8 mouse cellular contexts compared by ENCODE assay signal in the genomic region with DNA sequence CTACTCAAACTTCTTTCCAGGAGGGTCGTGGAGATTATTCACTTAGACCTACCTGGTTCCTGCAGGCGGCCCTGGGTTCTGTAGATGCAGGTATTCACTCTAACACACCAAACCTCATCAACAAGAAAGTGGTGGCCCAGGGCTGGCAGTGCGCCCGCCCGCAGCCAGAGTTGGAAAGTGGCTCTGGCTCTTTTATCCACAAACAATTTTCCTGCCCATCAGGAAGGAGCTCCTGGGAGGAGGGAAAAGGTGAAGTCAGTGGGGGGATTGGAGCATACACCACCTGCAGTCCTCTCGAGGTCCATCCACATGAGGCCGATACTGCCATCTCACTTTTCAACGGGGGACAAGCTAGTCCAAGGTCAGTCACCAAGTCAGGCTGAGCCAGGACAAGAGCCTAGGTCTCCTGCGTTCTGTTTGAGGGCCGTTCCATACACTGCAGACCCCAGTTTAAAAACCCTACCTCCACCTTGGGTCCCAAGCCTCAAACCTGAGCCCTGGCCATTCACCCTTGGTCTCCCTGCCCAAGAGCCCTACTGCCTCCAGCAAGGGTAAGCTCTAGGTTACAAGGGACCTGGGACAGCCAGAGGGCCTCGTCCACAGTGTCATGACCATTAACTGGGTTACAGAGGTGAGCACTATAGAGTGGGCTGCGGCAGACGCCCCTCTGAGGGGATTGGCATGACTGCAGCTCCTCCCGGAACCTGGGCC. TPM values are rescaled to one million over a fixed set of nuclear protein-coding genes. Genes with fewer than 3 reads are reported as not detected.
DNase-seq lines count a peak whose midpoint lies in the region; ATAC-seq and TF ChIP-seq lines count a peak whose summit lies in the region.

No protein-coding gene starts in this region.

- peaks cover 40% of the 10 kb centered on the region for H3K4me1 ChIP-seq in cerebellum, adult 2 months (ENCODE audit: control insufficient read depth, insufficient read depth, low read length)
- peaks cover 18% of the 10 kb centered on the region for H3K4me1 ChIP-seq in hindbrain, embryonic 13.5 days (replicated peaks)
- peaks cover 7% of the 10 kb centered on the region for H3K4me1 ChIP-seq in midbrain, embryonic 11.5 days (ENCODE audit: control insufficient read depth, insufficient read depth, low read length)

- TF ChIP-seq CTCF in layer of hippocampus, adult 2 months (conservative IDR thresholded peaks at IDR 0.05), result no peak
- TF ChIP-seq CTCF in cerebellum, adult 2 months (IDR thresholded peaks at IDR 0.05; ENCODE audit: borderline replicate concordance, insufficient read depth, low read depth, low read length), result no peak

- TF ChIP-seq POLR2A in cerebellum, adult 2 months (IDR thresholded peaks at IDR 0.05; ENCODE audit: borderline replicate concordance, insufficient read depth, low read length), result no peak

- peaks cover 42% of the 10 kb centered on the region for H3K36me3 ChIP-seq in hindbrain, embryonic 13.5 days
- peaks cover 7% of the 10 kb centered on the region for H3K36me3 ChIP-seq in midbrain, embryonic 11.5 days (ENCODE audit: control insufficient read depth, insufficient read depth, low read length)

- no peak for DNase-seq in layer of hippocampus, adult 2 months (ENCODE audit: low spot score in 2 of 2)
- DNase-seq in layer of hippocampus, adult 9-11 months, result no peak
- DNase-seq in cerebellum, adult 2 months, result peak; percentile 67 to 70
- DNase-seq in midbrain, embryonic 11.5 days (ENCODE audit: low spot score, missing footprints), result peak; percentile 92
- DNase-seq in adipocyte (ENCODE audit: low spot score), result no peak
- no peak for DNase-seq in ovary, adult 18-20 months (ENCODE audit: low spot score)
- DNase-seq in frontal cortex, postnatal 10 days (ENCODE audit: low spot score in 2 of 2), result no peak

- H3K9me3 ChIP-seq in hindbrain, embryonic 13.5 days, result no peaks in the 10 kb centered on the region
- no peaks in the 10 kb centered on the region for H3K9me3 ChIP-seq in midbrain, embryonic 11.5 days (ENCODE audit: control insufficient read depth, low read length)

- peak overlapping the region; percentile 91 for H3K27ac ChIP-seq in layer of hippocampus, adult 2 months
- peak overlapping the region; percentile 97 for H3K27ac ChIP-seq in cerebellum, adult 2 months (ENCODE audit: insufficient read depth, low read length)
- peak overlapping the region; percentile 69; the same call in 1 of the 2 replicates for H3K27ac ChIP-seq in hindbrain, embryonic 13.5 days
- no peak overlapping the region; the same call in 1 of the 2 replicates for H3K27ac ChIP-seq in midbrain, embryonic 11.5 days (ENCODE audit: low read depth, low read length)

- no peak for ATAC-seq in hindbrain, embryonic 13.5 days (ENCODE audit: low FRiP score)
- no peak; the same call in 1 of the 2 replicates for ATAC-seq in midbrain, embryonic 11.5 days (ENCODE audit: low FRiP score)

- peak overlapping the region; percentile 97 for H3K4me2 ChIP-seq in hindbrain, embryonic 13.5 days
- H3K4me2 ChIP-seq in midbrain, embryonic 11.5 days, result peak overlapping the region; percentile 99

- peak overlapping the region; percentile 91 for H3K4me3 ChIP-seq in layer of hippocampus, adult 2 months
- peak overlapping the region; percentile 92 for H3K4me3 ChIP-seq in cerebellum, adult 2 months (replicated peaks; ENCODE audit: insufficient read depth, low read depth, low read length)
- H3K4me3 ChIP-seq in hindbrain, embryonic 13.5 days, result peak overlapping the region; percentile 85
- peak overlapping the region; percentile 86 for H3K4me3 ChIP-seq in midbrain, embryonic 11.5 days (ENCODE audit: low read depth, low read length)

- peak overlapping the region; percentile 87 for H3K9ac ChIP-seq in hindbrain, embryonic 13.5 days
- peak overlapping the region; percentile 90 for H3K9ac ChIP-seq in midbrain, embryonic 11.5 days (ENCODE audit: low read length)

- H3K27me3 ChIP-seq in cerebellum, adult 2 months (ENCODE audit: control insufficient read depth, insufficient read depth, low read length), result no peaks in the 10 kb centered on the region
- H3K27me3 ChIP-seq in hindbrain, embryonic 13.5 days, result peaks cover 11% of the 10 kb centered on the region; the same call in 1 of the 2 replicates
- H3K27me3 ChIP-seq in midbrain, embryonic 11.5 days (ENCODE audit: control insufficient read depth, insufficient read depth, low read length), result 0 out of 2 replicates have a peak, but pooled peaks cover 4% of the 10 kb centered on the region

- 19% methylated on average over 14 of the region's 14 CpGs for WGBS in cerebellum, adult 2 months
- 44% methylated on average over 14 of the region's 14 CpGs for WGBS in hindbrain, embryonic 13.5 days
- 46% methylated on average over 14 of the region's 14 CpGs for WGBS in midbrain, embryonic 11.5 days

RNA-seq across cellular contexts. Expression of gene Ankrd9, which starts 0.8 kb away (rescaled TPM):
- 10 to 100 TPM; 10.8 to 14.1 TPM for total RNA-seq in layer of hippocampus, adult 2 months (2021)
- polyA plus RNA-seq in cerebellum, adult 2 months (2012; rRNA removed), result 53.3 and 54.8 TPM in 2 replicates
- 6.8 and 7.5 TPM in 2 replicates for polyA plus RNA-seq in hindbrain, embryonic 13.5 days (2015; fragmentation: Nextera tagmentation; extraction: Ambion mirVana)
- 9.9 and 11.8 TPM in 2 replicates for polyA plus RNA-seq in midbrain, embryonic 11.5 days (2014; fragmentation: Nextera tagmentation; extraction: Ambion mirVana)

Comparison
In these comparisons a context has a peak if more than half of its experiments do, and no peak if none do; other contexts are left out.
1. DNase-seq: peak in cerebellum, adult 2 months (2 of 2) and midbrain, embryonic 11.5 days (single experiment); none in layer of hippocampus, adult 2 months (0 of 2), layer of hippocampus, adult 9-11 months (single experiment), adipocyte (single experiment), ovary, adult 18-20 months (single experiment) and frontal cortex, postnatal 10 days (0 of 2).
2. Peak in every context shown above with its lines, with median percentiles within 50 percentile points of each other: H3K4me3 ChIP-seq.